Mouse (Mus musculus) megakaryocyte progenitor cell, adult 5-6 weeks (primary cell): ENCODE results near the gene Per3. TPM values are rescaled to one million over a fixed set of nuclear protein-coding genes. Genes with fewer than 3 reads are reported as not detected.
A peak's percentile ranks its signal among the peaks of the same experiment; 100 is the strongest.
"Not testable (repeated sequence)": the region's sequence is repeated elsewhere in the genome, so short reads cannot be mapped to it uniquely, and the experiment has no call there.

Source experiments
- ATAC-seq: replicated peaks from 2 replicates; pipeline ENCODE4 v1.8.0; 2016; ENCODE audit warnings: mild to moderate bottlenecking, moderate TSS enrichment, inconsistent platforms; ENCODE audit not compliant: poor library complexity
- total RNA-seq, 2 experiments: library from RNA; stranded (forward) in 1 of 2; stranded (reverse) in 1 of 2; fragments of 157-497, 149-512 nt in 1 of 2; fragments of 200-1000 nt in 1 of 2; gene quantifications; 2 replicates each; pipeline versions ENCODE4 v1.2.3 to v1.2.4; 2015 to 2017

Per3 gene
- total RNA-seq, 2 experiments from 2014 or later = 10.4 to 12.5 TPM

- ATAC-seq = no peak
These were observed 7.9 kb downstream of the Per3 start for GRCm38 (mm10) chr4:151036521-151036920.

GRCm38 (mm10) chr4:151027001-151027400 lies 17.5 kb downstream of the Per3 start:
- ATAC-seq = peak; percentile 85

- ATAC-seq = peak; percentile 92
These were observed 20.3 kb downstream of the Per3 start for GRCm38 (mm10) chr4:151024152-151024551.

DNA sequence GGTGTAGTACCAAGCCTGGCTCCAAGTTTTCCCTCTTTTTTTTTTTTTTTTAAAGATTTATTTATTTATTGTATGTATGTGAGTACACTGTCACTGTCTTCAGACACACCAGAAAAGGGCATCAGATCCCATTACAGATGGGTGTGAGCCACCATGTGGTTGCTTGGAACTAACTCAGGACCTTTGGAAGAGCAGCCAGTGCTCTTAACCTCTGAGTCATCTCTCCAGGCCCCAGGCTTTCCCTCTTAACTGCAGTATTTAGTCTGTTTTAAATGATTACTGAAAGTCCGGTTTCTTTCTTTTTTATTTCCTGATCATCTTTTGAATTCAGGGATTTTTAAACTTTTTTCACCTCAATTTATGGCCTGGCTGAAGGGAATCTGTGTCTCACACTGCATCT lies 27.1 kb downstream of the Per3 start:
- ATAC-seq = not testable (repeated sequence)

GRCm38 (mm10) chr4:151015946-151016345 lies 28.5 kb downstream of the Per3 start:
- no peak for ATAC-seq

GRCm38 (mm10) chr4:151010316-151010715 lies 34.1 kb downstream of the Per3 start:
- no peak for ATAC-seq

DNA sequence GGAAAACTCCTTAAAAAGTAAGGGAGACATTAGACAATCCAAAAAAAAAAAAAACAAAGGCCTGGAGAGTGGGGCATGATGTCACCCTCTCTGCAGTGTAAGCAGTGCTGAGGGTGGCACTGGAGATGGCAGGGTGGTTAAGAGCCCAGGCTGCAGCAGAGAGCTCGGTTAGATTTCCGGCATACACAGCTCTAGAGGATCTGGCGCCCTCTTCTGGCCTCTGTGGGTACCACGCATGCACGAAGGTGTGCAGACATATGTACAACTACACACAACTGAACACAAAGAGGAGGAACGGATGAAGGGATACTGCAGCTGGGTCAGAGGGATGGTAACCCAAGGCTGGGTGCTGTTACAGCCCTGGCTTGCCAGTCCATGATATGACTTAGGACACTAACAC lies 37.5 kb downstream of the Per3 start:
- peak; percentile 82 for ATAC-seq

- ATAC-seq = peak; percentile 77
These were observed 38.7 kb downstream of the Per3 start for GRCm38 (mm10) chr4:151005656-151006318.

GRCm38 (mm10) chr4:151001397-151001796 lies 43.1 kb downstream of the Per3 start:
- ATAC-seq = peak; percentile 40

DNA sequence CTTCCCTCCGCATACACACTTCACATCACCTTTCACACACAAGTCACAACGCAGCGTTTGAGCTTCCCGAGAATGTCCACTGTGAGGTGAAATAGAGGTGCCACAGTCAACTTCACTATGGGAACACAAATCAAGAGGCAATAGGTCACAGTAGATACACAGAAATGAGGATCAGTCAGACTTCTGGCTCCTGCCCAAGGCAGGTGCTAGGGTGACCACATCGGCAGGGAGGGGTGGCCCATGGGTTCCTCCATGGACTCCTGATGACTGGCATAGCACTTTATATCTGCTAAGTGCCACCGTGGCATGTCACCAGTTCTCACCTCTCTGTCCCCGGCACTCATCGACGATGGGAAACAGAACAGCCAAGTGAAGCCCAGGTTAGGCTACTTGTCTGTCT lies 45.8 kb downstream of the Per3 start:
- ATAC-seq = no peak

- ATAC-seq = no peak
These were observed 47.7 kb downstream of the Per3 start, which contains the start of gene Uts2 for GRCm38 (mm10) chr4:150996797-150997196. Uts2 (plus strand) TSS chr4:150997097.

DNA sequence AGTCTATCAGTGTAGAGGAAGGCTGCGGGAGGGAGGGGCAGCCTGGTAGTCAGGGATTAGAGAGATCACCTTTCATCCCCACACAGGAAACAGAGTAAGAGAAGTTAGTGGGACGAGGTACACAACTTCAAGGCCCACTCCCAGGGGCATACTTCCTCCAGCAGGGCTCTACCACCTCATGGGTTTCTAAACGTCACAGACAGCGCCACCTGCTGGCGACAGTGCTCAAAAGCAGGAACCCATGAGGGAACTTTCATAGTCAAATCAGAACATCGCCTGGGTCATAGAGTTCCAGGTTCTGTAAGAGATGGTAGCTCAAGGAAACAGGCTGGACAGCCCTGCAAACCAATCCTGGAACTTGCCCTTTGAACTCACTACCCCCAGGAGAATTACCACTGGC lies 54.3 kb downstream of the Per3 start:
- ATAC-seq = peak; percentile 57

- no peak for ATAC-seq
These were observed 64.3 kb downstream of the Per3 start for GRCm38 (mm10) chr4:150980153-150980552.

GRCm38 (mm10) chr4:150979455-150979854 lies 65.0 kb downstream of the Per3 start:
- no peak for ATAC-seq

DNA sequence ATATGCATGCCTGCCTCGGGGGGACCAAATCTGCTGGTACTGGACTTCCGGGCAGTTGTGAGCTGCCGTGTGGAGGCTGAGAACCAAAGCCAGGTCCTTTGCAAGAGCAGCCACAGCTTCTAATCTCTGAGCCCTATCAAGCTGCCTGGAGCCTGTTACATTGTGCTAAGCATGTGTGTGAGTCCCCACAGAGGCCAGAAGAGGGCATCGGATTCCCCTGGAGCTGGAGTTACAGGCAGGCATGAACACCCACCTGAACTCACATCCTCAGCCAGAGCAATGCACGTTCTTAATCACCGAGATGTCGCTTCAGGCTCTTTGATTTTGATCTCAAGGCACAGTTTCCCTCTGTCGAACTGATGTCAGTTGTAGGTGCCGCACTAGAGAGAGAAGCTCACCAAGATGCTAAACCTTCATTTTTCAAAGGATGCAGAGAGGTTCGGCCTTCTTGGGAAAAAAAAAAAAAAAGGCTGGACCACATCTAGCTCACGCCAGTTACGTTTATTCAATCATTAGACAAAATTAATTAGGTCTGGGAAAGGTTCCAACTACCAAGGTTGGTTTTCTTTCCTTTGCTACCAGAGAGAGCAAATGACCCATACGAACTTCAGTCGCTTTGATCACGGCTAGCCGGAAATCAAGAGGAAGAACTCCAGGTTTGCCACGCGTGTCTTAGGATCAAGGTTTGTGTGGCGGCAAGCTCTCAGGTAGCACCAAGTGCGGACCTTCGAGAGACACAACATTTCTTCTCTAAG lies 66.1 kb downstream of the Per3 start:
- no peak for ATAC-seq

DNA sequence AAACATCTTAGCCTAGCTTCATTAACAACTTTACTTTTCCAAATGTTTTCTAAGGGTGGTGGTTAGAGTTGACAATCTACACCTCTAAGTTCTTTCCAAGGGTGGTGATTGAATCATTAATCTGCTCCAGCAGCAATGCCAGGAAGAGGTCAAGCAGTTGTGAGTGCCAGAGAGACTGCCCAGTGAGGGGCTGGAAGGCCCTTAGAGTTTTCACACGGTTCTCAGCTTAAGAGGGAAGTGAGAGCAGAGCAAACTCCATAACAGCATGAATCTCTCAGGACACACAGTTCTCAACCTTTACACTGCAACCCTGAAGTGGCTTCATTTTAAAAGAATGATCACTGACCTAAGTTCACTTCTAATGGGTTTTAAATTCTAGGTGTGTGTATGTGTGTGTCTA lies 69.3 kb downstream of the Per3 start:
- no peak for ATAC-seq

GRCm38 (mm10) chr4:150973264-150973663 lies 71.2 kb downstream of the Per3 start:
- no peak for ATAC-seq

DNA sequence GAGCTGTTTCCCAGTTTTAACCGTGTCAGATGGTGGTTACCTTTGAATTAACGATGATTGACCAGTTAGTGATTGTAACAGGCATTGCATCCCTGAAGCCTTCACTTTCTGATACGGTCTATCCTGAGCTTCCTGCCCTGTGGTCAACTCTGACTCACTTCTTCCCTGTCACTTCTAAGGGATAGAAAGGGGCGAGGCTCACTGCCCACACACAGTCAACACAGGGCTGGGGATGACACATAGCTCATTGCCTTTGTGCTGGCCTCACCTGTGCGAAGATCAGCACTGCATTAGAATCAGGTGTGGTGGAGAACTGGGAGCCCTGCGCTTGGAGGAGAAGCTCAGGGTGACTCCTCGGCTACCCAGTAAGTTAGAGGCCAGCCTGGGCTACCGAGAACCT lies 75.5 kb downstream of the Per3 start:
- ATAC-seq = no peak

DNA sequence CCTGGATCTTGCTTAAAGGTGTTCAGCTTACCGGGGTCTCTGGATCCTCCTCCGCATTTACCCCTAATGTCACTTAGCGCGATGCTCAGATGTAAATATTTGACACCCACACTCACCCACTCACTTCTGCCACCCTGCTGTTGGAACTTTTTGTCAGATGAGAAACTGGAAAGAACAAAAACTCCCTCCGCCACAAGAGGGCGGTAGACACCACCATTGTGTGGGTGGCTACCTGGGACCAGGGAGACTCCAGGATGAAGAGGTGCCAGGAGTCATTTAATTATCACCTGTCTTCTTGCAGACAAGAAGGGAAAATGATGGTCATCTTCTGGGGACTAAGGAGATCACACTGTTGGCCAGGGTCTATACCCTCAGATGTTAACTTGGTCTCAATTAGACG lies 77.9 kb downstream of the Per3 start:
- ATAC-seq = peak; percentile 53

GRCm38 (mm10) chr4:150965555-150965951 lies 78.9 kb downstream of the Per3 start:
- ATAC-seq = no peak

DNA sequence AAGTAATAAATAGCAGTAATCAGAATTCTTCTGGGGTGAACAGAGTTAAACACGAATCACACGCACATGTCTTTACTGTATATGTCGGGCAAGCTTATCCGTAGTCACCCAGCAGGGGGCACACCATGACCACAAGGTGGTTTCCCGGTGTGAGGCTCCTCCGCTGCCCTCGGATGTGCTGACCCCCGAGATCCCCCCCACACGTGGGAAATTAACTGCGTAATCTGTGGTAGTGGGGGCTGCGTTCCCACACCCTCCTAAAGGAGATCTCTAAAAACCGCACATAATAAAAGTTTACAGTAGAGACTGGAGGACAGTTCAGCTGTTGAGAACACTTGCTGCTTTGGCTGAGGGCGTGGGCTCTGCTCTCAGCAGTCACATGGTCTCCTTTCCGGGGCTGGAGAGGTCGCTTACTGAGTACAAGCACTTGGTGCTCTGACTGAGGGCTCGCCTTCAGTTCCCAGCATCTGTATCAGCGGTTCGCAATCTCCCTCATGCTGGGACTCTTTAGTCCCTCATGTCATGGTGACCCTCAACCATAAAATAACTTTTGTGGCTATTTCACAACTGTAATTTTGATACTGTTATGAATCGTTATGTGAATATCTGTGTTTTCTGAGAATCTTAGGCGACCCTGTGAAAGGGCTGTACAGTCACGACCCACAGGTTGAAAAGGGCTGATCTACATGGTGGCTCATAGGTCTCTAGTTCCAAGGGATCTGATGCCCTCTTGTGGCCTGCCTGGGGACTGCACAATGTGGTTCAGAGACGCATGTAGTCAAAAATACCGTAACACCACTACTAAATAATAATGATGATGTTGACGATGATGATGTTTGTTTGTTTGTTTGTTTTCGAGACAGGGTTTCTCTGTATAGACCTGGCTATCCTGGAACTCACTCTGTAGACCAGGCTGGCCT lies 79.6 kb downstream of the Per3 start:
- ATAC-seq = peak; percentile 90
